Mouse (Mus musculus) embryonic fibroblast, embryonic 13.5 days (primary cell): ENCODE results near the gene Lrmp.

Experiments used
- CTCF ChIP-seq: IDR thresholded peaks from 2 replicates; pipeline ENCODE4 v1.5.1; 2011; ENCODE audit warnings: mild to moderate bottlenecking, control low read depth, low read length, moderate library complexity, borderline replicate concordance; ENCODE audit not compliant: insufficient read depth
- POLR2A ChIP-seq: IDR thresholded peaks from 2 replicates; pipeline ENCODE4 v1.6.1; 2011; ENCODE audit warnings: low read depth, mild to moderate bottlenecking, control low read depth, low read length, moderate library complexity

DNA sequence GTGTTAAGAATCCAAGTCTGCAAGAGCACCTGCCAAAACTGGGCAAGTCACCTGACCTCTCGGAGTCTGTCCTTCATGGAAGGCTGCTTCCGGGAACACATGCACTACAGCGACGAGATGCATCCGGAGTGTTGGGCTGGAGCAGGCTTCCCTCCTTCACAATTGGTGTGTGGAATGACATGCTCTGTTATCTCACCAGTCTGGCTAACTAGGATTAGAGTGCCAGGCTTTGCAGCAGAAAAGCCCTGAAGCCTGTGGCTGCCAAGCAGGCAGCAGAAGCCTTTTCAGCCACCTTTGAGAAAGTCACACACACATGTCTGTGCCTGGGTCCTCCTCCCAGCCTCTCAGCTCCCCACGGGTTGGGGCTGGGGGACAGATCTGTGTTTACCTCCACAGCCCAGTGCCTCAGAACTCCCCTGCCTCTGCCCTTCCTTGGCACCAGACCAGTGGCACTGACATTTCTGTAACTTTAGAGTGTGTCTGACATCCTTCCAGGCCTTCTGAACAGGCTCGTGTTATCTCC lies 10.2 kb downstream of the Lrmp start:
- no peak for TF ChIP-seq CTCF
- no peak for TF ChIP-seq POLR2A
